Mouse (Mus musculus) liver, embryonic 14.5 days (tissue): ENCODE measurements around the gene Ptrh2.

Source experiments
- CTCF ChIP-seq: IDR thresholded peaks from 2 replicates; pipeline ENCODE4 v1.5.1; 2016; ENCODE audit warnings: antibody characterized with exemption, low read depth, control low read depth
- EP300 ChIP-seq: IDR thresholded peaks from 2 replicates; pipeline ENCODE4 v1.6.1; 2016; ENCODE audit warnings: antibody characterized with exemption, low read depth

GRCm38 (mm10) chr11:86672772-86673171 is 11.0 kb upstream of the Ptrh2 start:
- TF ChIP-seq CTCF (no peak), EP300 (no peak)
